Mouse (Mus musculus) megakaryocyte, embryonic 14.5 days (primary cell): ENCODE data around the gene Dstyk.

Experiments
- FLI1 ChIP-seq: IDR thresholded peaks from 2 replicates; pipeline ENCODE4 v1.6.1; 2012; ENCODE audit warnings: low read length, inconsistent platforms, mixed read lengths
- GATA1 ChIP-seq: IDR thresholded peaks from 3 replicates; pipeline ENCODE4 v1.6.1; 2012; ENCODE audit warnings: mixed read lengths, low read length, inconsistent platforms, borderline replicate concordance

DNA sequence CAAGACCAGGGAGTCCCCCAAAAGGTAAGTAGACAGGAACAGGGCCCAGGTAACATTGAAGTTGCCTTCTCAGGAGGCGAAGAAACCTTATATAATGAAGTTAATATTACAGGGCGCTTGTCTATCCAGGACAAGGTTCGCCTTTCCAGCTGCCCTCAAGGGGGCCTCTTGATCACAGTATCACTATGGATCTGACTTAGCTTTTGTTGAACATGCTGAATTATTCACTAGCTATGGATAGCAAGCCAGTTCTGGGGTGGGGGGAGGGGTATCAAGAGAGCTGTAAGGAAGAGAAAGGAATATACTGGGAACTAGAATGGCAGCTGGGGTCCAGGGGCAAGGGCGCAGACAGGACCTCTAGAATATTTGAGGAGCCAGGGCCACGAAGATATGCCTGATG, 45.0 kb upstream of the Dstyk start:
- TF ChIP-seq GATA1 = no peak
- TF ChIP-seq FLI1 = no peak
